Mouse (Mus musculus): Measurements from ENCODE around the gene Rnf208. TPM values are rescaled to one million over a fixed set of nuclear protein-coding genes. Genes with fewer than 3 reads are reported as not detected.

Gene Rnf208
- total RNA-seq, 1 experiment, result 4.8 TPM

DNA sequence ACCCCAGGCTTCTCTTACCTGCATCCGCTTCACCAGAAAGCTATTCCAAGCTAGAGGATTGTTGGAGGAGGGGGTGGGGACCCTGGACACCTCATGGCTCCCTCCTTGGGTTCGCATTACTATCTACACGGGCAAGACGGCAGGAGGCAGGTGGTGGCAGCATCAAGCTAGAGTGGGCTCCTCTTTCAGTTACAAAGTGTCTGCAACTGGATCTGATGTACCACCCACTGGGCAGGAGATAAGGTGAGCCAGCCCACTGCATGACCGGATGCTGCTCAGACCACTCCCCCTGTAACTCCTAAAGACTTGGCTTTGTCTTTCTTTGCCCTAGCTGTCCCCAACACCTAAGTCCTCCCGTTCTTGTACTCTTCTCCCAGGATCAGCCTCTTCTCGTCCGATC is 5.4 kb upstream of the Rnf208 start, which contains the start of gene Rnf224:
TSS of gene Rnf224 (minus strand) at position 174 of the 400 bp plus-strand sequence.
- H3K36me3 ChIP-seq (ENCODE audit: control insufficient read depth, insufficient read depth, low read length, poor library complexity, severe bottlenecking), result no peaks in the 10 kb centered on the region
- in situ Hi-C loops (cut with MboI; ENCODE audit: low sequenced_read_pairs in 2 of 2, unreplicated experiment in 2 of 2), result no loop called here
- H3K4me3 ChIP-seq (ENCODE audit: insufficient read depth in 1 of 2, low read depth in 1 of 2, low read length in 2 of 2, poor library complexity in 1 of 2, severe bottlenecking in 1 of 2), result no peak within 1 kb of the TSS
- no peaks in the 10 kb centered on the region for H3K9me3 ChIP-seq (ENCODE audit: control insufficient read depth, insufficient read depth, low read depth, low read length)
- H3K27ac ChIP-seq (ENCODE audit: insufficient read depth, low read depth, low read length, poor library complexity, severe bottlenecking), result no peak within 1 kb of the TSS
- H3K4me1 ChIP-seq (ENCODE audit: control insufficient read depth in 2 of 2, insufficient read depth in 2 of 2, low read length in 2 of 2, poor library complexity in 1 of 2), result peaks cover 11 to 39% of the 10 kb centered on the region in 2 experiments
- H3K9ac ChIP-seq (ENCODE audit: insufficient read depth, low read depth, low read length, poor library complexity, severe bottlenecking), result no peak within 1 kb of the TSS
- no peak for DNase-seq (ENCODE audit: low read depth, low spot score)
- TF ChIP-seq ZC3H11A (IDR thresholded peaks at IDR 0.05; ENCODE audit: borderline replicate concordance, low read depth, low read length), result no peak
- TF ChIP-seq HCFC1 (IDR thresholded peaks at IDR 0.05; ENCODE audit: borderline replicate concordance, insufficient read depth, low read length), result no peak
- TF ChIP-seq CHD2 (IDR thresholded peaks at IDR 0.05; ENCODE audit: low read depth, low read length), result no peak
- TF ChIP-seq MAFK (IDR thresholded peaks at IDR 0.05; ENCODE audit: insufficient read depth, low read depth, low read length), result no peak
- no peak for TF ChIP-seq ZNF384 (IDR thresholded peaks at IDR 0.05; ENCODE audit: low read depth, low read length)

DNA sequence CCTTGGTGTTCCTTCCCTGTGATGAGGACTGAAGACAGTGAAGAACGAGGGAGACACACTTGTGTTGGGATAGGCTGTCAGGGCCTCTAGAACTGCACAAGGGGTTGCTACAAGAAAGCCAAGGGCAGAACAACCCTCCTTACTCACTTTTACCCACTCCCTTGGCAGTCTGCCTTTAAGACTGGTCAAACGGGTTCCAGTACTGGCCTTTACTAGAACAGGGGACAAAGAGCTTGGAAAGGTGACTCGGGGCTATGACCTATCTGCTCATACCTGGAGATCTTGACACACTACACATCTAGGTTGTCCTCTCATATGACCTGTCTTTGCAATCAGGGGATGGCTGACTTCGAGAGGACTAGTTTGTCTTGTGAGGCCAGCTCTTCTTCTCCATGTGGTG is 4.5 kb upstream of the Rnf208 start:
- no peak for TF ChIP-seq CHD2 (IDR thresholded peaks at IDR 0.05; ENCODE audit: low read depth, low read length)
- no peak for TF ChIP-seq ZNF384 (IDR thresholded peaks at IDR 0.05; ENCODE audit: low read depth, low read length)
- TF ChIP-seq HCFC1 (IDR thresholded peaks at IDR 0.05; ENCODE audit: borderline replicate concordance, insufficient read depth, low read length), result no peak
- no peak for TF ChIP-seq ZC3H11A (IDR thresholded peaks at IDR 0.05; ENCODE audit: borderline replicate concordance, low read depth, low read length)
- TF ChIP-seq MAFK (IDR thresholded peaks at IDR 0.05; ENCODE audit: insufficient read depth, low read depth, low read length), result no peak
- Histone ChIP-seq H3K9ac (ENCODE audit: insufficient read depth, low read depth, low read length, poor library complexity, severe bottlenecking) (no peak overlapping the region), H3K27ac (ENCODE audit: insufficient read depth, low read depth, low read length, poor library complexity, severe bottlenecking) (no peak overlapping the region), H3K36me3 (ENCODE audit: control insufficient read depth, insufficient read depth, low read length, poor library complexity, severe bottlenecking) (no peaks in the 10 kb centered on the region), H3K4me3 (ENCODE audit: insufficient read depth in 1 of 2, low read depth in 1 of 2, low read length in 2 of 2, poor library complexity in 1 of 2, severe bottlenecking in 1 of 2) (no peak overlapping the region), H3K4me1 (ENCODE audit: control insufficient read depth in 2 of 2, insufficient read depth in 2 of 2, low read length in 2 of 2, poor library complexity in 1 of 2) (peaks cover 11 to 36% of the 10 kb centered on the region in 2 experiments), H3K9me3 (ENCODE audit: control insufficient read depth, insufficient read depth, low read depth, low read length) (no peaks in the 10 kb centered on the region)
- in situ Hi-C loops (cut with MboI; ENCODE audit: low sequenced_read_pairs in 2 of 2, unreplicated experiment in 2 of 2), result no loop called here
- DNase-seq (ENCODE audit: low read depth, low spot score), result no peak

DNA sequence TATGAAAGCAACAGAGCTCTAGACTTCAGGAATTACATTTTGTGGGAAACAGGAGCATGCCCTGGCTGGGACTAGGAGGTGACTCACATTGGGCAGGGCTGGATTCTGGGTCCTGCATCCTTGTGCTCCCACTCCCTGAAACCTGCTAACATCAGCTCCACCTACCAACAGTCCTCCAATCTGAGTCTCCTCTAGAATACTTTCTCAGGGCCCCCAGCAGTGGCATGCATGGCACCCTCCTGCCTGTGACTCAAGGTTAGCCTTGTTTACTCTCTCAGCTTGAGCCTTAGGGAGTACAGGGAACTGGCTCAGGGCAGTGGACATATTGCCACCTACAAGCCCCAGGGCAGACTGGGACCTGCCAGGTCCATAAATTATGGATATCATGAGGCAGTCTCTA is 3.9 kb upstream of the Rnf208 start:
- no peak overlapping the region for H3K9ac ChIP-seq (ENCODE audit: insufficient read depth, low read depth, low read length, poor library complexity, severe bottlenecking)
- no peaks in the 10 kb centered on the region for H3K36me3 ChIP-seq (ENCODE audit: control insufficient read depth, insufficient read depth, low read length, poor library complexity, severe bottlenecking)
- peaks cover 11 to 40% of the 10 kb centered on the region in 2 experiments for H3K4me1 ChIP-seq (ENCODE audit: control insufficient read depth in 2 of 2, insufficient read depth in 2 of 2, low read length in 2 of 2, poor library complexity in 1 of 2)
- no peaks in the 10 kb centered on the region for H3K9me3 ChIP-seq (ENCODE audit: control insufficient read depth, insufficient read depth, low read depth, low read length)
- in situ Hi-C loops (cut with MboI; ENCODE audit: low sequenced_read_pairs in 2 of 2, unreplicated experiment in 2 of 2), result no loop called here
- no peak overlapping the region for H3K27ac ChIP-seq (ENCODE audit: insufficient read depth, low read depth, low read length, poor library complexity, severe bottlenecking)
- no peak for DNase-seq (ENCODE audit: low read depth, low spot score)
- TF ChIP-seq CHD2 (IDR thresholded peaks at IDR 0.05; ENCODE audit: low read depth, low read length) (no peak), ZNF384 (IDR thresholded peaks at IDR 0.05; ENCODE audit: low read depth, low read length) (no peak), HCFC1 (IDR thresholded peaks at IDR 0.05; ENCODE audit: borderline replicate concordance, insufficient read depth, low read length) (no peak), MAFK (IDR thresholded peaks at IDR 0.05; ENCODE audit: insufficient read depth, low read depth, low read length) (no peak), ZC3H11A (IDR thresholded peaks at IDR 0.05; ENCODE audit: borderline replicate concordance, low read depth, low read length) (no peak)
- H3K4me3 ChIP-seq (ENCODE audit: insufficient read depth in 1 of 2, low read depth in 1 of 2, low read length in 2 of 2, poor library complexity in 1 of 2, severe bottlenecking in 1 of 2), result no peak overlapping the region

DNA sequence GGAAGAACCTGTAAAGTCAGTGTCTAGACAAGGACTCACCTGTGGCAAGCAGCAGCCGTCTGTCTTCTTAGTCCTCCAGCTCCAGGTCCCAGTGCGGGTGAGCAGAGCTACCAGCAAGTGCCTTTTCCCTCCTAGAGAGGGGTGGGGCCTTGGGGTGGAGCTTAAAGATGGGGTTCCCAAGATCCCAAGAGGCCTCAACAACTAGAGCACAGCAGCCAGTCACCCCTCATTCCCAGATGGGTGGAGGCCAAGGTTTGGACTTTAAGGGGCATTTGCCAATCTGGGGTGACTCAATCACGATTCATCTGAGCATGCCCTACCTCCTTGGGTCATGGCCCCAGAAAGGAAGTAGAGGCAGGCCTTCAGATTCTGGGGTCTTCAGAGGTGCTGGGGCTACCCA is 2.3 kb upstream of the Rnf208 start:
- Histone ChIP-seq H3K9me3 (ENCODE audit: control insufficient read depth, insufficient read depth, low read depth, low read length) (no peaks in the 10 kb centered on the region), H3K4me3 (ENCODE audit: insufficient read depth in 1 of 2, low read depth in 1 of 2, low read length in 2 of 2, poor library complexity in 1 of 2, severe bottlenecking in 1 of 2) (no peak overlapping the region), H3K9ac (ENCODE audit: insufficient read depth, low read depth, low read length, poor library complexity, severe bottlenecking) (no peak overlapping the region), H3K4me1 (ENCODE audit: control insufficient read depth in 2 of 2, insufficient read depth in 2 of 2, low read length in 2 of 2, poor library complexity in 1 of 2) (peaks cover 11 to 42% of the 10 kb centered on the region in 2 experiments), H3K27ac (ENCODE audit: insufficient read depth, low read depth, low read length, poor library complexity, severe bottlenecking) (no peak overlapping the region), H3K36me3 (ENCODE audit: control insufficient read depth, insufficient read depth, low read length, poor library complexity, severe bottlenecking) (no peaks in the 10 kb centered on the region)
- no peak for DNase-seq (ENCODE audit: low read depth, low spot score)
- TF ChIP-seq HCFC1 (IDR thresholded peaks at IDR 0.05; ENCODE audit: borderline replicate concordance, insufficient read depth, low read length) (no peak), CHD2 (IDR thresholded peaks at IDR 0.05; ENCODE audit: low read depth, low read length) (no peak), ZC3H11A (IDR thresholded peaks at IDR 0.05; ENCODE audit: borderline replicate concordance, low read depth, low read length) (no peak), ZNF384 (IDR thresholded peaks at IDR 0.05; ENCODE audit: low read depth, low read length) (no peak), MAFK (IDR thresholded peaks at IDR 0.05; ENCODE audit: insufficient read depth, low read depth, low read length) (no peak)
- in situ Hi-C loops (cut with MboI; ENCODE audit: low sequenced_read_pairs in 2 of 2, unreplicated experiment in 2 of 2), result no loop called here

Measured in ES-E14 (cell line).